Mouse (Mus musculus) neural tube, embryonic 15.5 days (tissue): ENCODE data around the gene Dynlrb1. TPM values are rescaled to one million over a fixed set of nuclear protein-coding genes. Genes with fewer than 3 reads are reported as not detected.

ENCODE experiments used
- ATAC-seq: fragments of 200-750 bp; cut with Nextera tagmentation; 2 replicates; pipeline ENCODE4 v1.8.0; 2017; ENCODE audit warnings: mild to moderate bottlenecking, moderate TSS enrichment, moderate library complexity; ENCODE audit not compliant: low FRiP score
- H3K27ac ChIP-seq: fragments of 300-500 bp; sonication (generic); replicated peaks from 2 replicates; pipeline ENCODE4 v1.5.1; 2015; ENCODE audit warnings: mild to moderate bottlenecking, inconsistent platforms
- H3K27me3 ChIP-seq: fragments of 300-500 bp; sonication (generic); replicated peaks from 2 replicates; pipeline ENCODE4 v1.6.1; 2015; ENCODE audit warnings: inconsistent platforms
- H3K36me3 ChIP-seq: fragments of 300-500 bp; sonication (generic); 2 replicates; pipeline ENCODE4 v1.6.1; 2015; ENCODE audit warnings: inconsistent platforms
- H3K4me1 ChIP-seq: fragments of 300-500 bp; sonication (generic); 2 replicates; pipeline ENCODE4 v1.6.1; 2015; ENCODE audit warnings: inconsistent platforms
- H3K4me2 ChIP-seq: fragments of 300-500 bp; sonication (generic); 2 replicates; pipeline ENCODE4 v1.6.1; 2015; ENCODE audit warnings: inconsistent platforms, mild to moderate bottlenecking, moderate library complexity
- H3K4me3 ChIP-seq: fragments of 300-500 bp; sonication (generic); replicated peaks from 2 replicates; pipeline ENCODE4 v1.5.1; 2015; ENCODE audit warnings: mild to moderate bottlenecking, inconsistent platforms
- H3K9ac ChIP-seq: fragments of 300-500 bp; sonication (generic); replicated peaks from 2 replicates; pipeline ENCODE4 v1.6.1; 2015; ENCODE audit warnings: mild to moderate bottlenecking, inconsistent platforms
- H3K9me3 ChIP-seq: fragments of 300-500 bp; sonication (generic); replicated peaks from 2 replicates; pipeline ENCODE4 v1.6.1; 2016; ENCODE audit warnings: inconsistent platforms
- WGBS: fragments of 180-500 bp; shearing (Covaris S2); methylation state at CpG from one replicate; pipeline ENCODE4 v1.1.7; 2015; ENCODE audit warnings: mixed read lengths; 5-methylcytosine and 5-hydroxymethylcytosine counted together
- polyA plus RNA-seq: library from polyadenylated mRNA; unstranded; fragments of >200 nt; fragmentation: Nextera tagmentation; extraction: Ambion mirVana; gene quantifications from 2 replicates; pipeline ENCODE4 v1.2.1, GENCODE M21; 2015

The Dynlrb1 gene
- 675 and 765 TPM in 2 replicates for polyA plus RNA-seq

- peak; percentile 99 for ATAC-seq
- Histone ChIP-seq H3K9ac (peak within 1 kb of the TSS; percentile 80), H3K4me3 (peak within 1 kb of the TSS; percentile 90), H3K27me3 (no peaks in the 10 kb centered on the region), H3K27ac (peak within 1 kb of the TSS; percentile 86), H3K36me3 (0 out of 2 replicates have a peak, but pooled peaks cover 3% of the 10 kb centered on the region), H3K4me2 (peak within 1 kb of the TSS; percentile 92), H3K4me1 (peaks cover 32% of the 10 kb centered on the region), H3K9me3 (no peaks in the 10 kb centered on the region)
- WGBS: 0% methylated on average over 50 of the region's 50 CpGs
These were observed at the start of gene Dynlrb1 for GRCm38 (mm10) chr2:155236362-155236992. Dynlrb1 (plus strand) TSS chr2:155236533.

GRCm38 (mm10) chr2:155207419-155207818, 28.9 kb upstream of the Dynlrb1 start:
- Histone ChIP-seq H3K4me2 (no peak overlapping the region), H3K36me3 (peaks cover 55% of the 10 kb centered on the region), H3K9me3 (no peaks in the 10 kb centered on the region), H3K27ac (no peak overlapping the region), H3K4me3 (no peak overlapping the region), H3K27me3 (no peaks in the 10 kb centered on the region), H3K9ac (no peak overlapping the region), H3K4me1 (no peaks in the 10 kb centered on the region)
- no peak for ATAC-seq
- 83% methylated on average over 2 of the region's 2 CpGs for WGBS

GRCm38 (mm10) chr2:155223145-155223544, 13.2 kb upstream of the Dynlrb1 start:
- peaks cover 73% of the 10 kb centered on the region for H3K36me3 ChIP-seq

DNA sequence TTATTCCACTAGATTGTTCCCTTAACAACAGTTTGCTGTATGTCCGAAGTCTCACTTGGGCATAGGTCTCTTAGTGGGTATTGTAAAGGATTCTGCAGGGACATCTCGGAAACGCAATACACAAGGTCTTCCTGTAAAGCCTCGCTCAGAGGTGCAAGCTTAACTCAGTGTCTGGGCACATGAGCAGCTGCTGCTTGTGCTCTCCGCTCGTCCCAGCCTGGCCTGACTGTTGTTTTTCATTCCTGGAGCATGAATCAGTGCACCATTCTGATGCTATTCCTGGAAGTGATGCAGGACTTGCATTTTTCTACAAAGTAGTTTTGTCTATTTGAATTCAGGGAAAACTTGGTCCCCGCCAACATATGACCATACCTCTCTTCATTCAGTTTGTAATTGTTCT, 11.6 kb upstream of the Dynlrb1 start:
- Histone ChIP-seq H3K27me3 (no peaks in the 10 kb centered on the region), H3K4me2 (no peak overlapping the region), H3K9ac (no peak overlapping the region), H3K4me1 (no peaks in the 10 kb centered on the region), H3K9me3 (no peaks in the 10 kb centered on the region), H3K36me3 (peaks cover 63% of the 10 kb centered on the region), H3K4me3 (no peak overlapping the region), H3K27ac (no peak overlapping the region)
- WGBS: 90% methylated on average over 7 of the region's 7 CpGs
- no peak for ATAC-seq

More at GRCm38 (mm10) chr2:155223145-155223544, 13.2 kb upstream of the Dynlrb1 start:
- Histone ChIP-seq H3K4me2 (no peak overlapping the region), H3K4me3 (no peak overlapping the region), H3K27me3 (no peaks in the 10 kb centered on the region), H3K9me3 (no peaks in the 10 kb centered on the region), H3K4me1 (no peaks in the 10 kb centered on the region), H3K9ac (no peak overlapping the region), H3K27ac (no peak overlapping the region)
- 89% methylated on average over 2 of the region's 2 CpGs for WGBS
- no peak for ATAC-seq

DNA sequence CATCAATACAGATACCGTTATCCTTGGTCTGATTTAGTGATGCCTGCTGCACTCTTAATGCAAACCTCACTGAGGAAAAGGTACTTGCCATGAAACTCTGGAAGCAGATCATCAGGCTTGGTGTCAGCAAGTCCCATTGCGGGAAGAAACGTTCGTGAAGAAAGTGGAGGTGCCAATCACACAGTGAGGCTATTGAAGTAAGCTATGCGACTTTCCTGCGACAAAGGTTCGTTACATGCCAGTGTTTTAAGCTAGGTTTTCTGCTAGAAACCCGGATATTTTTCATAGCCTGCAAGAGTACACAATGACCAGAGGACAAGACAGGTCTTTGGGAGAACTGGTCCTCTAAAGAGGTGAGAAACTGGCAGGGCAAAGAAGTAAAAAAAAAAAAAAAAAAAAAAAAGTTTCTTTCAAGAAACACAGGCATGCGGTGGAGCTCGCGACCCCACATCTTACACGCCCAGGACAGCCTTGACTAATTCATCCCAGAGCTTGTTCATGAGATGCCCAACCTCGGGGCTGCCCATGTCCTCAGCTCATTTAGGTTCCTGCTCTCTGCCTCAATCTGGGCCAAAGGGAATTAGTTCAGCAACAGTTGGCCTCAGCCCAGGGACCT, 479 bp upstream of the Dynlrb1 start:
- H3K4me1 ChIP-seq: peaks cover 32% of the 10 kb centered on the region
- peak overlapping the region; percentile 80 for H3K9ac ChIP-seq
- H3K4me3 ChIP-seq: peak overlapping the region; percentile 90
- peak; percentile 93 for ATAC-seq
- H3K27me3 ChIP-seq: no peaks in the 10 kb centered on the region
- peak overlapping the region; percentile 86 for H3K27ac ChIP-seq
- WGBS: 5% methylated on average over 13 of the region's 13 CpGs
- no peaks in the 10 kb centered on the region for H3K9me3 ChIP-seq
- peak overlapping the region; percentile 92 for H3K4me2 ChIP-seq
- 0 out of 2 replicates have a peak, but pooled peaks cover 1% of the 10 kb centered on the region for H3K36me3 ChIP-seq

- Histone ChIP-seq H3K27me3 (no peaks in the 10 kb centered on the region), H3K9me3 (no peaks in the 10 kb centered on the region), H3K9ac (peak overlapping the region; percentile 80), H3K4me3 (peak overlapping the region; percentile 90), H3K4me1 (peaks cover 32% of the 10 kb centered on the region), H3K4me2 (peak overlapping the region; percentile 92), H3K27ac (peak overlapping the region; percentile 86; the same call in 1 of the 2 replicates), H3K36me3 (peaks cover 3% of the 10 kb centered on the region)
- WGBS: 20% methylated on average over 4 of the region's 4 CpGs
- no peak for ATAC-seq
These were observed 943 bp downstream of the Dynlrb1 start for GRCm38 (mm10) chr2:155237276-155237675.

DNA sequence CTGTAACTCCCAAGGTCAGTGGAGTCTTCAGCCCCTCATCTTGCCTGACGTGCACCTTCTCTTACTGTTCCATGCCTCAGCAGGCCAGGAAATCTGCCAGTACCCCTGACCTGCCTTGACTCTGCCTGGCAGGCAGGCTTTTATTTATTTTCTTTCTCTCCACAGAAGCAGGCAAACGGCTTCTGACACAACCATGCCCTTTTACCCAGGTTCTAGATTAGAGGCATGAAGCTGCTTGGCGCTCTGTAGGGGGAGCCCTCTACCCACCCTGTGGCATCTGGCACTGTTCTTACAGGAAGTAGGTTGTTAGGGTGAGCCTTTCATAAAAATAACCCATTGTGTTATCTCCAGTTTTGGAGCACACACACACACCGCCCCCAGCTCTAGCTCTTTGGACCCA, 4.6 kb downstream of the Dynlrb1 start:
- Histone ChIP-seq H3K36me3 (peaks cover 39% of the 10 kb centered on the region), H3K4me2 (no peak overlapping the region), H3K27ac (no peak overlapping the region), H3K4me3 (no peak overlapping the region), H3K27me3 (no peaks in the 10 kb centered on the region), H3K9ac (no peak overlapping the region), H3K4me1 (peaks cover 24% of the 10 kb centered on the region), H3K9me3 (no peaks in the 10 kb centered on the region)
- 86% methylated on average over 4 of the region's 4 CpGs for WGBS
- ATAC-seq: no peak

DNA sequence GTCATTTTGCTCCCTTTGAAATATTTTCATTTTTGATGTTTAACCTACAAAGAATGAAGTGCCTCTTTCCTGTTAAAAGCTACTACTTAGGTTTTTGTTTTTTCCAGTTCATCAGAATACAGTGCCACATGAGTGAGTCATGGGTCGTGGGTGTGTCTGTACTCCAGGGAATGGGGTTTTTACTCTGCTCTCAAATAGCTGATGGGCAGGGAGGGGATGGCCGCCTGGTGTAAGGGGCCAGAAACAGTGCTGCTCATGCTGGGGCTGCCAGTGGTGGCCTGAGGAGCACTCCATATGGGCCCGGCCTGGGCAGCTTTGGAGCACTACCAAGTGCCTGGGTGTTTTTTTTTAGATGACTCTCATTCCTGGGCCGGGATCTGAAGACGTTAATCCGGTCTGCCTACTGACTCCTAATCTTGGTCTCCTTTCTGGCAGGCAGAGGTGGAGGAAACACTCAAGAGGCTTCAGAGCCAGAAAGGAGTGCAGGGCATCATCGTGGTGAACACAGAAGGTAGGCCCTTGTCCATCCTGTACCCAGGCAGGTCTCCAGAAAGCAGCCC, 6.0 kb downstream of the Dynlrb1 start:
- no peaks in the 10 kb centered on the region for H3K27me3 ChIP-seq
- no peak overlapping the region for H3K27ac ChIP-seq
- no peak overlapping the region for H3K9ac ChIP-seq
- no peaks in the 10 kb centered on the region for H3K9me3 ChIP-seq
- peaks cover 51% of the 10 kb centered on the region for H3K36me3 ChIP-seq
- 92% methylated on average over 7 of the region's 7 CpGs for WGBS
- H3K4me3 ChIP-seq: no peak overlapping the region
- no peak for ATAC-seq
- no peak overlapping the region for H3K4me2 ChIP-seq
- peaks cover 20% of the 10 kb centered on the region for H3K4me1 ChIP-seq

DNA sequence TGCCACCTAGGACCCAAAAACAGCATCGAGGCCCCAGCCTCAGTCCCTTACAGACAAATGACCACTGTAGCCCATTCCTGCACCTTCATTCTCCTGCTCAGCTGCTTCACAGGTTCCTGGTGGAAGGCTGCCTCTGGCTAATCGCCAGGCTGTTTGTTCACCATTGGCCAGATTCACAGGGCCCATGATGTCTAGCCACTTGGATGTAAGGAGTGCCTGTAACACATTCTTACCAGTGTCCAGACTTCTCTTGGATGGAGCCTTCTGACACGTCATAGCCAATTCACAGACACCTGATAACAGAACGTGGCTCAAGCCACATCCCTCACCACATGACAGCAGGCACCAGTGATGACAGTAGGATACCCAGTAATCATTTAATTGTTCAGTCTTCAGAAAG, 9.9 kb downstream of the Dynlrb1 start:
- ATAC-seq: no peak
- Histone ChIP-seq H3K27ac (no peak overlapping the region), H3K27me3 (no peaks in the 10 kb centered on the region), H3K4me2 (no peak overlapping the region), H3K9ac (no peak overlapping the region), H3K4me3 (no peak overlapping the region), H3K4me1 (no peaks in the 10 kb centered on the region), H3K36me3 (peaks cover 87% of the 10 kb centered on the region), H3K9me3 (no peaks in the 10 kb centered on the region)
- WGBS: 94% methylated on average over 4 of the region's 4 CpGs

GRCm38 (mm10) chr2:155248206-155248605, 11.9 kb downstream of the Dynlrb1 start:
- no peaks in the 10 kb centered on the region for H3K27me3 ChIP-seq
- no peak overlapping the region for H3K27ac ChIP-seq
- H3K9me3 ChIP-seq: no peaks in the 10 kb centered on the region
- H3K4me3 ChIP-seq: no peak overlapping the region
- peaks cover 83% of the 10 kb centered on the region for H3K36me3 ChIP-seq
- H3K4me2 ChIP-seq: no peak overlapping the region
- no peaks in the 10 kb centered on the region for H3K4me1 ChIP-seq
- ATAC-seq: no peak
- H3K9ac ChIP-seq: no peak overlapping the region
- WGBS: 100% methylated on average over 1 of the region's 1 CpGs

- 68% methylated on average over 2 of the region's 2 CpGs for WGBS
- Histone ChIP-seq H3K4me3 (no peak overlapping the region), H3K27me3 (no peaks in the 10 kb centered on the region), H3K36me3 (peaks cover 78% of the 10 kb centered on the region), H3K4me1 (no peaks in the 10 kb centered on the region), H3K9me3 (no peaks in the 10 kb centered on the region), H3K4me2 (no peak overlapping the region), H3K27ac (no peak overlapping the region), H3K9ac (no peak overlapping the region)
- ATAC-seq: no peak
These were observed 12.4 kb downstream of the Dynlrb1 start for GRCm38 (mm10) chr2:155248718-155249117.

DNA sequence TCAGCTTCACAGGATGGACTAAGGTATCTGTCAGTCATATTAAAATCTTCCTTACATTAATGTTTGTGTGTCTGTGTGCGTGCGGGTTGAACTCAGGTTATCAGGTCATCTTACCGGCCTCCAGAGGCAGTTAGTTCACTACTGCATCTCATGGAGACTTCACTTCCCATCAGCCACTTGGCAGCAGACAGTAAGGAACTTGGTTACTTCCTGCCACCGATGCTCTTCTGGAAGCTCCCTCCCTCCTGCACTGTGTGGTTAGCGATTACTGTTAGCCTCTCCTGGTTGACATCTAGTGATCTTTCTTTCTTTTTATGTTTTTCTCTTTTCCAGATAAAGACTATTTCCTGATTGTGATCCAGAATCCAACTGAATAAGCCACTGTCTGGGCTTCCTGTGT, 13.3 kb downstream of the Dynlrb1 start:
- H3K9me3 ChIP-seq: no peaks in the 10 kb centered on the region
- H3K4me1 ChIP-seq: no peaks in the 10 kb centered on the region
- H3K4me2 ChIP-seq: no peak overlapping the region
- ATAC-seq: no peak
- no peaks in the 10 kb centered on the region for H3K27me3 ChIP-seq
- no peak overlapping the region for H3K9ac ChIP-seq
- H3K36me3 ChIP-seq: peaks cover 69% of the 10 kb centered on the region
- no peak overlapping the region for H3K27ac ChIP-seq
- WGBS: 98% methylated on average over 5 of the region's 5 CpGs
- H3K4me3 ChIP-seq: no peak overlapping the region
